Mouse (Mus musculus) hindbrain, embryonic 14.5 days (tissue): ENCODE data around the gene Sprr2h. TPM values are rescaled to one million over a fixed set of nuclear protein-coding genes. Genes with fewer than 3 reads are reported as not detected.

ENCODE experiments used
- ATAC-seq: fragments of 200-750 bp; cut with Nextera tagmentation; 2 replicates; pipeline ENCODE4 v1.8.0; 2017; ENCODE audit warnings: moderate number of reproducible peaks, mild to moderate bottlenecking, moderate TSS enrichment, moderate library complexity; ENCODE audit not compliant: low FRiP score
- DNase-seq: peaks from one replicate; pipeline ENCODE4 v3.0.0-alpha.2; 2015; ENCODE audit warnings: low spot score
- H3K27ac ChIP-seq: fragments of 300-500 bp; sonication (generic); 2 replicates; pipeline ENCODE4 v1.5.1; 2014; ENCODE audit warnings: mild to moderate bottlenecking, moderate library complexity
- H3K27me3 ChIP-seq: fragments of 300-500 bp; sonication (generic); 2 replicates; pipeline ENCODE4 v1.6.1; 2014; ENCODE audit warnings: mild to moderate bottlenecking, low read length, mixed read lengths; ENCODE audit not compliant: control insufficient read depth, insufficient read depth
- H3K36me3 ChIP-seq: fragments of 300-500 bp; sonication (generic); replicated peaks from 2 replicates; pipeline ENCODE4 v1.6.1; 2014; ENCODE audit not compliant: control insufficient read depth, insufficient read depth
- H3K4me1 ChIP-seq: fragments of 300-500 bp; sonication (generic); replicated peaks from 2 replicates; pipeline ENCODE4 v1.6.1; 2014; ENCODE audit warnings: antibody characterized with exemption, low read length, mixed read lengths; ENCODE audit not compliant: control insufficient read depth, insufficient read depth
- H3K4me2 ChIP-seq: fragments of 300-500 bp; sonication (generic); replicated peaks from 2 replicates; pipeline ENCODE4 v1.6.1; 2014; ENCODE audit warnings: mild to moderate bottlenecking, moderate library complexity
- H3K4me3 ChIP-seq: fragments of 300-500 bp; sonication (generic); replicated peaks from 2 replicates; pipeline ENCODE4 v1.5.1; 2014; ENCODE audit warnings: mild to moderate bottlenecking, low read length
- H3K9ac ChIP-seq: fragments of 300-500 bp; sonication (generic); 2 replicates; pipeline ENCODE4 v1.6.1; 2014
- H3K9me3 ChIP-seq: fragments of 300-500 bp; sonication (generic); 2 replicates; pipeline ENCODE4 v1.6.1; 2016; ENCODE audit warnings: low read length; ENCODE audit not compliant: control insufficient read depth
- WGBS: fragments of 180-500 bp; shearing (Covaris S2); extraction: QIAGEN DNeasy Blood & Tissue Kit; methylation state at CpG from one replicate; pipeline ENCODE4 v1.1.7; 2014; 5-methylcytosine and 5-hydroxymethylcytosine counted together
- polyA plus RNA-seq: library from polyadenylated mRNA; unstranded; fragments of >200 nt; fragmentation: Nextera tagmentation; extraction: Ambion mirVana; gene quantifications from 2 replicates; pipeline ENCODE4 v1.2.1, GENCODE M21; 2014

Sprr2h gene
- polyA plus RNA-seq, 1 experiment from 2014 or later: not detected

DNA sequence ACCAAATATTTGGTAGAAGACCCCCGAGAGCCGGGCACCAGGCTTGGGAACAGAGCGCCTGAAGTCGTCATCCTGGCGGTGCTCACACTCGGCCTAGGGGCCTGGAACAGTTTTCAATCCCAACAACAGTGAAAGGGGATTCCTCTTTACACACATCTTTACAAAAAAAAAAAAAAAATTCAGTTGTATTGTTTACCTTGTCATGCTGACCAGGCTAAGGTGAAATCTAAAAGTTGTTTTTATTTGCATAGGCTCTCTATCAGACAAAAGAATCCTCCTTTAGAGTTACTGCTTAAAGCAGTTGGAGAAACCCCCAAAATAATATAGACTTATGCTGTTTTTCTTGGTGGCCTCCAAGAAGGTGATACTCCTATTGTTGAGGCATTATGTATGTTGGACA, 43.8 kb downstream of the Sprr2h start, which contains the start of gene Gm9774:
Gene Gm9774, minus strand, starts transcription at position 101 of the 400 bp plus-strand sequence.
- H3K27ac ChIP-seq: no peak within 1 kb of the TSS
- no peak within 1 kb of the TSS for H3K4me2 ChIP-seq
- WGBS: 88% methylated on average over 6 of the region's 6 CpGs
- H3K27me3 ChIP-seq: no peaks in the 10 kb centered on the region
- no peak for ATAC-seq
- no peaks in the 10 kb centered on the region for H3K36me3 ChIP-seq
- H3K9me3 ChIP-seq: no peaks in the 10 kb centered on the region
- no peak within 1 kb of the TSS for H3K9ac ChIP-seq
- H3K4me1 ChIP-seq: no peaks in the 10 kb centered on the region
- DNase-seq: no peak
- H3K4me3 ChIP-seq: no peak within 1 kb of the TSS

DNA sequence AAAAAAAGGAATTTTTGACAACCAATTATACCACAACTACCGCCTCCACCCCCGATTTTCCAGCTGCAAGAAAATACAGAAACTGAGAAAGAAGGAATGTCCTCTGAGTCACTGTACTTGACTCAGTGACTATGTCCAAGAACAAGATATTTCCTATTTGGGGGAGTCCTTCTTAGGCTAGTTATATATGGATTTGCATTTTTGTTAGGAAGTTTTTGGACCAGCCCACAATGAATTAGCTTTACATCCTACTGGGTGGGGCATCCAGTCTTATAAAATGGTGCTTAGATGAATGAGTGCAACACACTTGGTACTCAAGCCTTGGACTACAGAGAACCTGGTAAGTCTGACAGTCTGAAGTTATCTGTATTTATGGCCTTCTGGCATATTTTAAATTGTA, 46.8 kb downstream of the Sprr2h start, which contains the start of gene Sprr2k:
Gene Sprr2k, plus strand, starts transcription at position 301 of the 400 bp plus-strand sequence.
- Histone ChIP-seq H3K9ac (no peak within 1 kb of the TSS), H3K9me3 (no peaks in the 10 kb centered on the region), H3K4me2 (no peak within 1 kb of the TSS), H3K4me1 (no peaks in the 10 kb centered on the region), H3K27me3 (no peaks in the 10 kb centered on the region), H3K27ac (no peak within 1 kb of the TSS), H3K36me3 (no peaks in the 10 kb centered on the region), H3K4me3 (no peak within 1 kb of the TSS)
- DNase-seq: no peak
- WGBS: 98% methylated on average over 2 of the region's 2 CpGs
- ATAC-seq: no peak

Other genes starting within 250 kb of the Sprr2h start
- not detected in 2 replicates for gene Lelp1, start 242.9 kb upstream of the Sprr2h start, polyA plus RNA-seq
- gene Sprr2a1, start 169.9 kb upstream of the Sprr2h start, polyA plus RNA-seq: not detected in 2 replicates
- not detected in 2 replicates for gene Sprr2a2, start 169.8 kb upstream of the Sprr2h start, polyA plus RNA-seq
- gene Sprr2a3, start 100.3 kb upstream of the Sprr2h start, polyA plus RNA-seq: not detected in 2 replicates
- 0.27 TPM in 1 of 2 replicates, not detected in the other for gene Sprr2b, start 69.1 kb upstream of the Sprr2h start, polyA plus RNA-seq
- not detected in 2 replicates for gene Sprr2d, start 46.5 kb upstream of the Sprr2h start, polyA plus RNA-seq
- not detected in 2 replicates for gene Sprr2e, start 33.5 kb upstream of the Sprr2h start, polyA plus RNA-seq
- gene Sprr2f, start 20.5 kb upstream of the Sprr2h start, polyA plus RNA-seq: not detected in 2 replicates
- not detected in 2 replicates for gene Sprr2i, start 22.3 kb downstream of the Sprr2h start, polyA plus RNA-seq
- gene Sprr2j-ps, start 32.4 kb downstream of the Sprr2h start, polyA plus RNA-seq: not detected in 2 replicates
- 6.2 and 7.5 TPM in 2 replicates for gene Gm9774, start 43.7 kb downstream of the Sprr2h start, polyA plus RNA-seq
- not detected in 2 replicates for gene Sprr2k, start 46.9 kb downstream of the Sprr2h start, polyA plus RNA-seq
- not detected in 2 replicates for gene Sprr1b, start 53.1 kb downstream of the Sprr2h start, polyA plus RNA-seq
- gene Sprr3, start 73.0 kb downstream of the Sprr2h start, polyA plus RNA-seq: not detected in 2 replicates
- gene Sprr1a, start 100.2 kb downstream of the Sprr2h start, polyA plus RNA-seq: not detected in 2 replicates
- not detected in 2 replicates for gene Sprr4, start 114.8 kb downstream of the Sprr2h start, polyA plus RNA-seq
- not detected in 2 replicates for gene 2310046K23Rik, start 148.8 kb downstream of the Sprr2h start, polyA plus RNA-seq
- gene Ivl, start 188.1 kb downstream of the Sprr2h start, polyA plus RNA-seq: not detected in 2 replicates
- not detected in 2 replicates for gene Smcp, start 203.3 kb downstream of the Sprr2h start, polyA plus RNA-seq
- not detected in 2 replicates for gene 2210017I01Rik, start 221.8 kb downstream of the Sprr2h start, polyA plus RNA-seq
- gene Lce6a, start 236.0 kb downstream of the Sprr2h start, polyA plus RNA-seq: not detected in 2 replicates